Mouse (Mus musculus) liver, adult 2 months (tissue): ENCODE measurements at regions not wholly inside any gene's neighbourhood (a gene's known extent, or its start where the extent isn't known, plus 50 kb on each side); places are given as distances from the start of the nearest gene placed in this dataset.

ENCODE experiments used
- CTCF ChIP-seq: fragments of 200-500 bp; IDR thresholded peaks from 2 replicates; pipeline ENCODE4 v1.5.1; 2011; ENCODE audit warnings: low read depth, low read length, control low read depth
- POLR2A ChIP-seq: fragments of 200-500 bp; IDR thresholded peaks from 2 replicates; pipeline ENCODE4 v1.6.1; 2011; ENCODE audit warnings: low read length, control low read depth; ENCODE audit not compliant: insufficient read depth; ENCODE audit errors: extremely low read depth

GRCm38 (mm10) chr16:80255441-80255840 lies 945.1 kb upstream of the Ncam2 start:
- TF ChIP-seq CTCF (no peak), POLR2A (no peak)
